Mouse (Mus musculus) T-helper 2 cell (primary cell): ENCODE measurements around the gene Slc34a3.

ENCODE experiments used
- in situ Hi-C: fragments of 300-600 bp; cut with MboI, MseI; formaldehyde crosslinking; loops from one replicate; pipeline ENCODE4 v1.15.1; 2025; ENCODE audit warnings: high pct_unique_total_duplicates

Gene Slc34a3

DNA sequence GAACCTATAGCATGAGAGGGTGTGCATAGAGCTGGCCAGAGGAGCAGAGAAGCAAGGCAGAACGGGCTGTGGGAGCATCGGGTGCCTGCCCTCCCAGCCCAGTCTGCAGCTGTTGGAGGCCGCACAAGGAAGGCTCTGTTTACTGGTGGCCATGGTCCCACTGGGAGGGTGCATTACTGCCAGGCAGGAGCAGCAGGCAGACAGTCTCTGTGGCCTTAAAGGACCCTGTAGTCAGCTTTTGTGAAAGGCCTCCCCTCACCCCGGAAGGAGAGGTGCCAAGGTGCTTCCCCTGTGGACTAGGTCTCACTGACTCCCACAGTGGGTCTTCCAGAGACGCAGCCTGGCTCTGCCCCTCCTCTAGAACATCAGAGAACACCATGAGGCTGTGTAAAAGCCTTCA lies 7.3 kb downstream of the Slc34a3 start:
- in situ Hi-C loops, result loop anchor here (5.0 kb wide), 1 partner anchor 35 kb away; no protein-coding TSS in a partner anchor

DNA sequence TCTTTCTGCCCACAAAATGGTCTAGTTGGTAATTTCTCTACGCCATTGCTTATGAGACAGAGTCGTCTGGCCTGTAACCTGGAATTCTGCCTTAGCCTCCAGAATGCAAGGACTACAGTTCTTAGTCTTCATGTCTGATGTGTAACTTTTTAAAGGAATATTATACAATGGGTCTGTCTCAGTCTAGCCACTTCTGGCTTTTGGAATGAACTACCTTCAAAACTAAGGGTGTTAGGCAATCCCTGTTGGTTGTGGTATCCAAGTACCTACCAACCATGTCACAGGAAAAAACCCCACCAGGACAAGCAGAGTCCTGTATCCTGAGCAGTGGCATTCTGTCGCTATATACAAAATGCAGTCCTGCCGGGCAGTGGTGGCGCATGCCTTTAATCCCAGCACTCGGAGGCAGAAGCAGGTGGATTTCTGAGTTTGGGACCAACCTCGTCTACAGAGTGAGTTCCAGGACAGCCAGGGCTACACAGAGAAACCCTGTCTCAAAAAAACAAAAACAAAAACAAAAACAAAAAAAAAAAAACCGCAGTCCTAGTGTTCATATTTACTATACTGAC lies 8.3 kb downstream of the Slc34a3 start:
- in situ Hi-C loops, result loop anchor here (5.0 kb wide), 1 partner anchor 34 kb away; no protein-coding TSS in a partner anchor

DNA sequence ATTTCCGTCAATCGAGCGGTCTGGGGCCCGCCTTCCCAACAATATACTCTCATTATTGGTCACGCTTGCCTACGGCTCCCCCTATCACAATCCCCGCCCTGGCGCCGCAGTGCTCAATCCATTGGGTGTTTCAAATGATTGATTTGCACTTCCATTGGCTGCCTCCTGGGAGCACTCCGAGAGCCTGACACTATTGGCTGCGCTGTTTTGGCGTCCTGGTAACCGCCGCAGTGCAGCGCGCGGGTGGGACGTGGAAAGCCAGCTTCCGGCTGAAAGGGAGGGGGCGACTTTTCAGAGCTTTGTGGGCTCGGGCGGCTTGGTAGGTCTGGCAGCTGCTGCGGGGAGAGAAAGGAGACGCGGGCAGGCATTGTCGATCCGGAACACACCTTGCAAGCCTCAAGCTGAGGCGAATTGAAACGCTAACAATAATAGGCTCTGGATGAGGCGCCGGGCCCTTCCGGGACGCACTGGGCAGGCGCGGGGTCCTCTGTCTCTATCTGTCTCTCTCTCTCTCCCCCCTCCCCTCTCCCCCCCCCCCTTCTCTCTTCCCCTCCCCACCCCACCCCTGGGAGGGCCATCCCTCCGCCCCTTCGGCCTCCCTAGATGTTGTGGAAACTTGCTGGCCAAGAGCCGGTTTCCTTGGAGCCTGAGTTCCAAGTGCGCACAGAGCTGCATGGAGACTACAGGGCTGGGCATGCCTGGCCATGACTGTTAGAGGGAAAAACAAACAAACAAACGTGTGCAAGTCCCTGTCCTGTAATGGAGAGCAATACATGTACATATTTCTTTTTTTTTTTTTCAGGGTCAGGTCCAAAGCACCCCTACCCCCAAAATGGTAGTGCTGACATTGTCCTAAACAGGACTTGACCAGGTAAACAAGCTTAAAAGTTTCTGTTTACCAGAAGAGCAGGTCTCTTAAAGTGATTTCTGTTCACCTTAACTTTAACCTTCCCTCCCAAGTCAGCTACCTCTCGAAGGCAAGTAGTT lies 9.1 kb downstream of the Slc34a3 start:
- in situ Hi-C loops, result loop anchor here (5.0 kb wide), 1 partner anchor 33 kb away; no protein-coding TSS in a partner anchor

DNA sequence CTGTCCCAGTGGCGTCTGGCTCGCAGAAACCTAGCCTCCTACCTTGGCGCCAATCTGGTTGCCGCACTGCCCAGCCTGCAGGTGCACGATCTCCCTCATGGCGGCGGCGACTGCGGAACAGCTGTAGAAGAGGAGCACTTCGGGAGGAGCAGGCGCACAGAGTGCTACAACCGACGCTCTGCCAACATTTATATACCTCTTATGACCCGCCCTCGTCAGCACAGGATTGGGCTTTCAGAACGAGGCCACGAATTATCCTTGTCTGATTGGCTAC lies 9.7 kb downstream of the Slc34a3 start, which contains the start of gene Tubb4b:
Tubb4b (minus strand) TSS at position 211 of the 274 bp plus-strand sequence.
- in situ Hi-C loops, result no loop called here

DNA sequence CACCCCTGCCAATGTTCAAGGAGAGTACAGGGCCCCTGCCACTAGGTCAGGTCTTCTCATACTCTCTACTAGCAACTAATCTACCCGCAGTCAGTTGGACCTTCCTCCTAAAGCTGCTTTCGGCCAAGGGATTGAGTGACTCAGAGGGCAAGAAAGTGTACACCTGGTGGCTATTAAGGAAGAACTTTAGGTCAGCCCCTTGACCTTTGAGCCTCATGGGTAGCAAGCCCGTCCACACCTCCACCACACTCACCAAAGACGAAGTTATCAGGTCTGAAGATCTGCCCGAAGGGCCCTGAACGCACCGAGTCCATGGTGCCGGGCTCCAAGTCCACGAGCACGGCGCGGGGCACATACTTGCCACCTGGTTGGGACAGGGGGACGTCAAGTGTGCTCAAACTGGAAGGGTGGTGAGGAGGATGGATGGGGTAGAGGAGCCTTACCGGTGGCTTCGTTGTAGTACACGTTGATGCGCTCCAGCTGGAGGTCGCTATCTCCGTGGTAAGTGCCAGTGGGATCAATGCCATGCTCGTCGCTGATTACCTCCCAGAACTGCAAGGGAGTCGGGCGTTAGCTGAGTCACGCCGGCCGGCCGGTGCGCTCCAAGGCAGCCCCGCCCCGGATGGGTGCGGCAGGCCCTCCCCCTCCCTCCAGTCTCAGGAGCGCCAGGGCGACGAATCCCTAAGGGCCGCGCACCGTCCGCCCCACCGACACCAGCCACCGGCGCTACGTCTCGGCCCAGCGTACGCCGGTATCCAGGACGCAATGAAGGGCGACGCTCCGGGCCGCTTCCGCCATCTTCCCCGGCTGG lies 10.3 kb downstream of the Slc34a3 start:
- in situ Hi-C loops, result no loop called here

DNA sequence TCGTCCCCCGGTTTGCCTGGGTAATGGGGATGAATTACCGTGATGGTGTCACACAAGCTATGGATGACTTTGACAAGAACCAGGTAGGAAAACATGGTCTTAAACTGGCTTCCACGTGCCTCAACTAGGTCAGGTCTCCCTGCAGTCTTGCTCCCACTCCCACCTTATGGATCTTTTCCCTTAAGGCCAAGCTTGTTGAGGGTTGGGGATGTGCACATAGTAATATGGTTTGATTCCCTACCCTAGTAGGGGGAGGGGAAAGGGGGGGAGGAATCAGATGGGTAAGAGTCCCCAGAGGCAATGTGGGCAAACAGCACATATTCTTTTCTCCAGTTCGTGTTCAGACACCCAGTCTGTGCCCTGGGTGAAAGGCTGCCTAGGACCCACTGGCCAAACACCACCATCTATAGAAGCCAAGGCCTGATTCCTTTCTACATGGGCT lies 12.8 kb downstream of the Slc34a3 start:
- in situ Hi-C loops, result no loop called here

DNA sequence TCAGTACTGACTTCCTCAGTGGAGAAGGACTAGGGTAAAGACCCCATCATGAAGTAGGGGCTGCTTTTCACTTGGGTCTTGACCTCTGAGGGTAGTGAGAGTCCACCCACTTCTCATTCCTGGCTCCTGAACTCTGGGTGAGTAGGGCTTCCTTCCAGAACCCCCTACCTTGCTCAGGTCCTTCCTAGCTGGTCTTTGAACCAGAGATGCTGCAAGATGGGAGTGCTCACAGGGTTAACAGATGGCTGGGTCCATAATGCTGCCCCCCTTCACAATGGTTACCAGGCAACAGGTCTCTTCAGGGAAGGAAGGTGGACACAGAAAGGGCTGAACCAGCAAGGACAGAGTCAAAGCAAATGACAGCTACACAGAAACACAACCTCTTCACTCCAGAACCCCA lies 15.7 kb downstream of the Slc34a3 start, which contains the start of gene Fam166a:
Fam166a (plus strand) TSS at position 301 of the 400 bp plus-strand sequence.
- in situ Hi-C loops, result no loop called here

DNA sequence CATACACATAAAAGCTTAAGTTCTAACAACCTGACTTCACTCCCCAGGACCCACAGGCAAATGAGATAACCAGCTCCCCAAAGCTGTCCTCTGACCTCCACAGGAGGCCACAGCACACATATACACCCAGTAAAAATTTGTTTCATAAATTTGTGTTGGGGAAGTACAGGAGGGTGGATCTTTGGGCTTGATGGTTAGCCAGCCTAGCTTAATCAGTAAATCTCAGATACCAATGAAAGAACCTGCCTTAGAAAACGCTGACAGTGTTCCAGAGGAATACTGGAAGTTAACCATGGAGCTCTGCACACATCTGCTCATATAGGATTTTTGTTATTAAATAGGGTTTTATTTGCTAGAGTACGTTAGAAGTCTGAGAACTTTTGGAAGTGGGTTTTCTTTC lies 16.5 kb downstream of the Slc34a3 start:
- in situ Hi-C loops, result no loop called here

DNA sequence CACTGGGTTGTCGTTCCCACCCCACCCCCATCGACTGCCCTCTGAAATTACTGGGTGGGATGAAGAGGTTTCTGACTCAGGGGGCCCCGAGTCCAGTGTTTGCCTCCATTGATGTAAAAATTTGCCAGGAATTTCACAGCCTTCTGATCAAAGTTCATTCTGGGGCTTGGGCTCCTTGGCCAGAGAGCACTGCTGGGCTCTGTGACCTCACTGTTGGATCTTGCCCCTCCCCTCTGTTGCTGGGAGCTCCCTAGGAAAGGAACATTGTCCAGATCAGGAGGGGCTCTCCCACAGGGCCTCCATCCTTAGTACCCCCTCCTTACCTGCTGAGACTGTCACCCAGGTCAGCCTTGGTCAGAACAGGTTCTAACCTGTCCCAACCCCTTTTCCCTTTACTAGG lies 19.7 kb downstream of the Slc34a3 start, which contains the start of gene Stpg3:
Stpg3 (minus strand) TSS at position 194 of the 400 bp plus-strand sequence.
- in situ Hi-C loops, result no loop called here

DNA sequence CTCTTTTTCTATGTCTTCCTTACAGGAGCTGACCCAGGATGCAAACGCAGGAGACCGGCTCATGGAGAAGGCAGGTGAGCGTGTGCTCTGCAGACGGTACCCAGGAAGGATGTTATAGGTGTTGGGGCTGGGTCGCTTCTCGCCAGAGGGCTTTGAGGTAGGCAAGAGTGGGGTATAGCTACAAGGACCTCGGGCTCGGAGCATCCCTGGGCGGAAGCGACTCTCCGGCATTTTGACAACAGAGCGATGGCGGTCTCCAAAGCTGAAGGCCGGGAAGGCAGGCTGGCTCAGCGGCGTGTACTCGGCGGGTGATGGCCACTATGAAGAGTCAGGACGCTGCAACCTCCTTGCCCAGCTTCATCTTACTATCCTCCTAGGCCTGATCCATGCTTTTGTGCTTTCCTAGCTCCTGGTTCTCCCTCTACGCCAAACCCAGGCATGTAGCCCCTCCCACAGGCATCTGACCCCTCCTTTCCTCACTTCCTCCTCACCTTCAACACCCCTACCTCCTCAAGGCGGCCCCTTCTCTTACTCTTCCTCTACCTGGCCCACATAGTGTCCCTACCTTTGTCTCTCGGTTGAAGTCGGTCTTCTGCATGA lies 20.8 kb downstream of the Slc34a3 start:
- in situ Hi-C loops, result no loop called here

DNA sequence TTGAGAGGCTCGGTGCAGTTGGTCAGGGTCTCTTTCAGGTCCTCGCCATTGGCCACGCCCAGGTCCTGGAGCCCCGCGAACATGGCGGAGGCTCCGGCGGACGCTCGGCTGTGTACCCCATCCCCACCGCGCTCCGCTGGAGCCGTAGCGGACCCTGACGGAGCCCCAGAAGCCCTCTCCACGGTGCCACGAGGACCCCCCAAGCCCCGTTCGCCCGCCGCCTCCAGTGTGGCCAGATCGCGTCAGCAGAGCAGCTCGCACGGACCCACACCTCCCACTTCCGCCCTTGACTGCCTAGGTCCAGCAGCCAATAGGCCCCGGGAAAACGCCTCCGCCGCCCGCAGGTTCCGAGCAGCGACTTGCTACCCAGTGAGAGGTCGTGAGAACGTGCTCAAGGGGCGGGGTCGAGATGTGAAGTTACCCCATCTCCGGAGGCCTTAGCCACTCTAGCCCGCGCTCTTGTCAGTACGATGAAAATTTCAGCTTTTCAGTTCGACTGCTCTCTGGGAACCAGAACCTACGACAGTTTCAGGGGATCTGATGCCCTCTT lies 23.0 kb downstream of the Slc34a3 start, which contains the start of gene Nelfb:
Nelfb (minus strand) TSS at position 369 of the 550 bp plus-strand sequence.
- in situ Hi-C loops, result no loop called here

DNA sequence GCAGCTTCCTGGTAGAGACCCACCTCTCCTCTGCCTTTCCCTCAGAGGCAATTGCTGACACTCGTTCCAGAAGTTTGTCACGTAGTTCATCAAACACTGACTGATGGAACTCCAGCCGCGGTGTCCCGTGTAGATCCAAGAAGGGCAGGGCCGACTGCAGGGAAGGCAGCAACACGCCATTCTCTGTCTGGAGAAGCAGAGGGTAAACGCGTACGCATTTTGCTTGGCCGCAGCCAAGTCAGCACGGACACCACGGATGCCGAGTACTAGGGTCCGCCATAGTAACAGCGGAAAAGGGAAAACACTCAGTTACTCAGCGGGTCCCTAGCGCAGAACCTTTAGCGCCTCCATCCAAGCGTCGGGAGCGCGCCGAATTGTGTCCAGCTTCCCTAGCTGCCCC lies 23.5 kb downstream of the Slc34a3 start:
- in situ Hi-C loops, result no loop called here

DNA sequence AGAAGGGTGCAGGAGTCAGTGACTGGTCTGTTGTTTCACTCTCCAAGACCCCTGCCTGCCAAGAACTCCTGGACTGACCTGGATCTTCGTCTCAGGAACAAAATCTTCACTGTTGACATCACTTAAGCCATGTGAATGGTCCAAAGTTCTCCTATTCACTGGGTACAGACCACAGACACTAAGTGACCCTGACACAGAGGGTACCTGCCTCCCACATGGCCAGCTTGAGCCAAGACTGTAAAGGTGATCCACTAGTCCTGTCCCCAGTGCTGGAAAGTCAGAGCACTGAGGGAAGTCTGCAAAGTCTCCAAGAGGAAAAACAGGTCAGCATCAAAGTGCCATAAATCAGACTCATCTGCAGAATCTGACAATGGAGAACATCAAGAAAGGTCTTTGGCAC lies 26.6 kb downstream of the Slc34a3 start:
- in situ Hi-C loops, result no loop called here

DNA sequence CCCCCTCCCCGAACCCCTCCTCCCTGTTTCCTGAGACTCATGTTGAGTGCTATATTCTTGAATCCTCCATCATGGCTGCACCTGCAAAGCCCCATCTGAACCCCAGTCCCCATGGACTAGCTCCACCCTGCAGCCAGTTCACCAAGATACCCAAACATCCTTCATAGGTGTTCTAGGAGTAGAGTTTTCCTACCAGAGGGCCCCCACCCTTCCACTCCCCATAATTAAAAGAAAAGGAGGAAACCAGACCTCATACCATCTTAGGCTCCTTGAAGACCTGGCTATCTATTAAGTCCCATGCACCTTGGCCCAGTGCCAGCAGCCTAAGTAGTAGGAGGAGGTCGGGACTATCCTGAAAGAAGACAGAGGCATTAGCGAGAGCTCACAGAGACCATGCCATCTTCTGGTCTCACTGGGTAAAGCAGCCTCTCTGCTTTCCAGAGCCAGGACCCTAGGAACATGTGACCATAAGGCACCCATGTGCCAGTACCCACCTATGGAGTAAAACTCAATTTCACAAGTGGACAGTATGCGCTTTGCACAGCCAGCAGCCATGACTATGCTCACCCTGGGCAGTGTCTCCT lies 30.4 kb downstream of the Slc34a3 start:
- in situ Hi-C loops, result no loop called here

DNA sequence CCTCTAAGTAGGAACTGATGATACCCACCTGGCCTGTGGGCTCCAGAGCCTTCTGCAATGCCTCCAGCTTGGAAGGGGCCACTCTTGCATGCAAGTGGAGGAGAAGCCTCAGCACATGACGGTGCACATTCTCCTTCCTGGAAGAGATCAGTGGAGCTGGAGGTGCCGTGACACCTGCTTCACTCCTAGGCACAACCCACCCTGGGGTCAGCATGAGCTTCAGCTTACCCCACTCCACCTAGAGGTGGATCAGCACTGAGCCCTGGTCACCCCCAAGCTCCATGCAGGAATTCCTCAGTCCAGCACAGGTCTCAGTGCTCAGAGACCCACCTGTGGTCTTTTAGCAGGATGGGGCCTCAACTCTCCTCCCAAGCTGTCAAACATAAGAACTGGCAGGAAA lies 33.5 kb downstream of the Slc34a3 start:
- in situ Hi-C loops, result no loop called here

DNA sequence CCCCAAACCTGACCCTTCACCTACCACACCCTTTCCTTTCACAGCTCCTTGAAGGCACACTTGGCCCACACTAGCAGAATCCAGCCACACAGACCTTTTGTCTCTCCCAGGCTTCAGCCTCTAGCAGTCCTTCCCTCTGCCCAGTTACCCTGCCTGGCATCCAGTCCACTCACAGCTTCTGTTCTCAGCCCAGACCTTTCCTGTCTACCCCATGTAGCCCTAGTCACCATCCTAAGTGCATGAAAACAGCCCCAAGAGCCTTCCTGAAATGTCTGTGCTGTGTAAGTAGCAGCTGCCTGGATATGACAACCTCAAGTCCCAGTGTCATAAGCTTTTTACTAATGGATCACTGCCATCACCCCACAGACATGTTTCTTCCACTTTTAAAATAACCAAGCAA lies 36.2 kb downstream of the Slc34a3 start:
- in situ Hi-C loops, result no loop called here

DNA sequence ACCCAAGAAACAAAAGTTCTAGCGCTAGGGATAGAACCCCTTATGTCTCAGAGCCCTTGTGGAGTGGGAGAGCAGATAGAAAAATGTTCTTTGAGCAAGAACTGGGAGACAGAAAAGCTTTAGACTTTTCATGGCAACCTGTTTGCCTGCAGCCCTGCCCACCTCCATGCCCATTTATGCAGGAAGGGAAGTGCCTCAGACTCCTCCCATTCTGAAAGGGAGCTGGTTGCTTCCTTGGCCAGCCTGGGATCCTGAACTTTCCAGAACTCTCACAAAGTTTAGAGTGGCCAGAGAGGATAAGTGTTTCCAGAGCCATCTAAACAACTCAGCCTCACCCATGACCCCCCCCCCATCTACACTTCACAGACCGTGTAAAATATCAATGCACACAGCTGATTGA lies 37.0 kb downstream of the Slc34a3 start:
- in situ Hi-C loops, result no loop called here

DNA sequence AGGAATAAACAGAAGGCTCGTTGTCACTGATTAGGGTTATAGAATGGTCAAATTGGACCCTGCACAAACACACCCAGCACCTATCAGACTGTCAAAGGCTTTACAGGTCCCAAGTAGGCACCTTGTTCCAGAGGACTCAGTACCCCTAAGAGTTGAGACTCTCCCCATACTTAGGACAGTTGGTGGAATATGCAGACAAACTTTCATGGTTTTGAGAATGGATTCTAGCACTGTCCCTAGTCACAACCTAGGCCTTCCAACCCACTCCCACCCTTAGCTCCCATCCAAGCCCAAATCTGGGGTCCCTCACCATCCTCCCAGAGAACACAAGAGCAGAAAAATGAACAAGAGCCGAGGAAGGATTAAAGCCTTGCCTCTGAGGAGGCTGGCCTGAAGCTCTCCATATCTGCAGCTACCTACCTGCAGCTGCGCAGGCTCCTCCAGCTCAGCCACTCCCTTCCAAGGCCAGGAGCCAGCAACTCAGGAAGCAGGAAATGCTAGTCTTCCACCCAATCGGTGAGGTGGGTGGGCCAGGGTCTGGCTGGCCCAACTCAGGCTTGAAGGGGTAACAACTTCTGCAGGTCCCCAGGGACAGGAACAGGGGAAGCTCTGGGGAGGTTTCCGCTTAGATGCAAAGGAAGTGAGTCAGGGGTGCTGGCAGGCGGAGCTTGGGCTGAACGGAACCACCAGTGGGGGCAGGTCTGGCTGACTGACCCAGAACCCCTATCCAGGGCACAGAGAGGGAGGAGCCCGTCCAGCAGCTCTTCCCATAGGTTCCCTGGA lies 37.8 kb downstream of the Slc34a3 start, which contains the start of gene Tor4a:
Tor4a (minus strand) TSS at position 715 of the 783 bp plus-strand sequence.
- in situ Hi-C loops, result no loop called here

DNA sequence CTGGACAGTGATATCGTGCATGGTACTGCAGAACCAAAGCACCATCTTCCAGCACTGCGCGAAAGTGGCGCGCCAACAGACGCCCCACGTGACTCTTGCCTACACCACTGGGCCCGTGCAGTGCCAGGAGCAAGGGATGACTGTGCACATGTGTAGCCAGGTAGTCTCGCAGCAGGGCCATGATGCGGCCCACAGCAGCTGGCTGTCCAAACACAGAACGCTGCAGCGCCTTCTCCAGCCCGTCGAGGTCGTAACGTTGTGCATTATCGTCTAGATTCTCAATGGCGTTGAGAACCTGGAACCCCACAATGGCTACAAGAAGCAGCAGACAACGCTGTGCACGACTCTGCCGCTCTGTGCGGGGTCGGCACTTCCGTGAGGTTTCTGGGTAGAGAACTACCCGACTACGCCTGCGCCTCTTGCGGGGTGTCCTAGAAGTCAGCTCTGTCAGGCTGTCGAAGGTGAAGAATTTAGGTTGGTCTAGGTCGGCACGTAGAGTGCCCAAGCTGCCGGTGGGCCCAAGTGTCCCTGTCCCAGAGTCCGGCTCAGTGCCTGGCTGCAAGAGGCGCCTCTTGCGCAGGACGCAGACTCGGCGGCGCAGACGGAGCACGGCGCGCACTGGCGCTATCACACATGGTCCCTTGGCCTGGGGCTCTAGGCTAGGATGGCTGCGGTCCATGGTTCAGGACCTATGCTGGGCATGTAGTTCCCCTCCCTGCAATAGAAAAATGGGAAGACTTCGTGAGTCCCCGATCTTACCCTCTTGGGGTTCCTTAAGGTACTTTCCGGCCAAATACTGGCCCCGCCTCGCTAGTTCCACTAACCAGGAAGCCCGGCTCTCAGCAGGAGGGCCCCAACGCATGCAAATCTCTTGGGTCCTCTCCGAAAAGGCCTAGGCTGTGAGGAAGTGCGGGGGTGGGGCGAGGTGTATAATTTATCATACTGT lies 38.7 kb downstream of the Slc34a3 start:
- in situ Hi-C loops, result no loop called here
